ENCODE assay signal across 11 mouse cellular contexts in genomic region chr1:66820241-66820640, GRCm38 (mm10). TPM values are rescaled to one million over a fixed set of nuclear protein-coding genes. Genes with fewer than 3 reads are reported as not detected.
DNase-seq lines count a peak whose midpoint lies in the region; ATAC-seq lines count a peak whose summit lies in the region.
"Had no signal": no experiment of that assay in that cellular context is flagged by ENCODE, and none has a peak within 500 bp of the region (broad histone marks: within the 10 kb centered on the region; RNA-seq: fewer than 3 reads in every experiment).

No protein-coding gene starts in this region.

- no peaks in the 10 kb centered on the region for H3K27me3 ChIP-seq in forebrain, embryonic 11.5 days (ENCODE audit: control insufficient read depth, insufficient read depth, low read length)
- peaks cover 30% of the 10 kb centered on the region for H3K27me3 ChIP-seq in forebrain, embryonic 10.5 days (ENCODE audit: poor library complexity, severe bottlenecking)
- H3K27me3 ChIP-seq in lung, embryonic 15.5 days = no peaks in the 10 kb centered on the region
- H3K27me3 ChIP-seq in midbrain, embryonic 16.5 days (ENCODE audit: control insufficient read depth, insufficient read depth, low read depth, low read length) = no peaks in the 10 kb centered on the region

- H3K4me1 ChIP-seq in forebrain, embryonic 11.5 days (replicated peaks; ENCODE audit: control insufficient read depth, insufficient read depth, low read length) = peaks cover 6% of the 10 kb centered on the region; the same call in 1 of the 2 replicates
- peaks cover 13% of the 10 kb centered on the region for H3K4me1 ChIP-seq in forebrain, embryonic 10.5 days
- H3K4me1 ChIP-seq in lung, embryonic 15.5 days = peaks cover 8% of the 10 kb centered on the region
- peaks cover 16% of the 10 kb centered on the region for H3K4me1 ChIP-seq in midbrain, embryonic 16.5 days (ENCODE audit: control insufficient read depth, insufficient read depth, low read length)

- 38% methylated on average over 7 of the region's 7 CpGs for WGBS in forebrain, embryonic 11.5 days
- WGBS in forebrain, embryonic 10.5 days = 53% methylated on average over 7 of the region's 7 CpGs
- 12% methylated on average over 7 of the region's 7 CpGs for WGBS in lung, embryonic 15.5 days
- 12% methylated on average over 7 of the region's 7 CpGs for WGBS in midbrain, embryonic 16.5 days

- H3K4me3 ChIP-seq in forebrain, embryonic 11.5 days (ENCODE audit: low read depth, low read length) = no peak overlapping the region
- no peak overlapping the region for H3K4me3 ChIP-seq in forebrain, embryonic 10.5 days
- no peak overlapping the region for H3K4me3 ChIP-seq in lung, embryonic 15.5 days
- no peak overlapping the region; the same call in 1 of the 2 replicates for H3K4me3 ChIP-seq in midbrain, embryonic 16.5 days (ENCODE audit: low read depth, low read length)
- H3K4me3 ChIP-seq: liver, embryonic 15.5 days had no signal

- no peak for ATAC-seq in forebrain, embryonic 11.5 days (replicated peaks; ENCODE audit: low FRiP score)
- no peak for ATAC-seq in lung, embryonic 15.5 days (ENCODE audit: borderline replicate concordance, extremely low read depth, low FRiP score, low TSS enrichment)
- no peak for ATAC-seq in midbrain, embryonic 16.5 days
- no peak for ATAC-seq in monocyte, adult 5-6 weeks (replicated peaks; ENCODE audit: insufficient number of reproducible peaks, low FRiP score, low TSS enrichment, poor library complexity, severe bottlenecking)

- no peak for DNase-seq in forebrain, embryonic 11.5 days (ENCODE audit: low spot score)
- DNase-seq in forebrain, embryonic 10.5 days (ENCODE audit: extremely low spot score, low spot score) = no peak
- DNase-seq in kidney, postnatal 36 days = peak; percentile 45 to 49
- DNase-seq in kidney, postnatal 4 days = no peak
- no peak for DNase-seq in spleen, adult 12 weeks (ENCODE audit: low spot score)
- DNase-seq: cerebellum, adult 8-10 months; gastrocnemius, postnatal 25 days had no signal

- peak overlapping the region; percentile 12; the same call in 1 of the 2 replicates for H3K9ac ChIP-seq in forebrain, embryonic 11.5 days (ENCODE audit: low read length)
- no peak overlapping the region for H3K9ac ChIP-seq in lung, embryonic 15.5 days
- H3K9ac ChIP-seq in midbrain, embryonic 16.5 days (ENCODE audit: low read depth, low read length) = peak overlapping the region; percentile 40; the same call in 1 of the 2 replicates
- H3K9ac ChIP-seq: liver, embryonic 15.5 days had no signal

- no peak overlapping the region for H3K27ac ChIP-seq in forebrain, embryonic 11.5 days (ENCODE audit: low read depth, low read length)
- no peak overlapping the region for H3K27ac ChIP-seq in forebrain, embryonic 10.5 days
- H3K27ac ChIP-seq in lung, embryonic 15.5 days = 0 out of 2 replicates have a peak overlapping the region, but pooled peaks have one; percentile 24
- peak overlapping the region; percentile 5; the same call in 1 of the 2 replicates for H3K27ac ChIP-seq in midbrain, embryonic 16.5 days (ENCODE audit: low read length)
- H3K27ac ChIP-seq: liver, embryonic 15.5 days had no signal

- no peaks in the 10 kb centered on the region for H3K36me3 ChIP-seq in forebrain, embryonic 11.5 days (ENCODE audit: control insufficient read depth, insufficient read depth, low read length)
- H3K36me3 ChIP-seq in forebrain, embryonic 10.5 days (replicated peaks) = no peaks in the 10 kb centered on the region
- H3K36me3 ChIP-seq in lung, embryonic 15.5 days = no peaks in the 10 kb centered on the region
- H3K36me3 ChIP-seq in midbrain, embryonic 16.5 days (ENCODE audit: control insufficient read depth, insufficient read depth, low read length) = no peaks in the 10 kb centered on the region
- H3K36me3 ChIP-seq: liver, embryonic 15.5 days had no signal

- no peak overlapping the region for H3K4me2 ChIP-seq in forebrain, embryonic 11.5 days (ENCODE audit: low read depth, low read length, severe bottlenecking)
- no peak overlapping the region for H3K4me2 ChIP-seq in lung, embryonic 15.5 days
- H3K4me2 ChIP-seq in midbrain, embryonic 16.5 days (ENCODE audit: low read length) = peak overlapping the region; percentile 27; the same call in 1 of the 2 replicates
- H3K4me2 ChIP-seq: liver, embryonic 15.5 days had no signal

- H3K9me3 ChIP-seq in forebrain, embryonic 11.5 days (ENCODE audit: control insufficient read depth, low read length) = no peaks in the 10 kb centered on the region
- H3K9me3 ChIP-seq in forebrain, embryonic 10.5 days = no peaks in the 10 kb centered on the region
- no peaks in the 10 kb centered on the region for H3K9me3 ChIP-seq in lung, embryonic 15.5 days
- no peaks in the 10 kb centered on the region for H3K9me3 ChIP-seq in midbrain, embryonic 16.5 days (replicated peaks; ENCODE audit: control insufficient read depth, low read length, poor library complexity, severe bottlenecking)
- H3K9me3 ChIP-seq: liver, embryonic 15.5 days had no signal

RNA-seq across cellular contexts. Expression of gene Kansl1l, which starts 2.9 kb away (rescaled TPM):
- 9.6 and 9.9 TPM in 2 replicates for polyA plus RNA-seq in forebrain, embryonic 11.5 days (2014; fragmentation: Nextera tagmentation; extraction: Ambion mirVana)
- 6.2 and 7.1 TPM in 2 replicates for polyA plus RNA-seq in forebrain, embryonic 10.5 days (2016; fragmentation: Nextera tagmentation; extraction: Ambion mirVana)
- polyA plus RNA-seq in lung, embryonic 15.5 days (2015; fragmentation: Nextera tagmentation; extraction: Ambion mirVana) = 20.4 and 23.2 TPM in 2 replicates
- polyA plus RNA-seq in midbrain, embryonic 16.5 days (2015; fragmentation: Nextera tagmentation; extraction: Ambion mirVana) = 9.4 and 10.7 TPM in 2 replicates
- total RNA-seq in monocyte, adult 5-6 weeks (2017) = 15.6 to 25.1 TPM (median 23.7 TPM) in 3 replicates

RNA-seq across cellular contexts. Expression of gene Acadl, which starts 42.8 kb away (rescaled TPM):
- 48.9 and 52.2 TPM in 2 replicates for polyA plus RNA-seq in forebrain, embryonic 11.5 days (2014; fragmentation: Nextera tagmentation; extraction: Ambion mirVana)
- polyA plus RNA-seq in forebrain, embryonic 10.5 days (2016; fragmentation: Nextera tagmentation; extraction: Ambion mirVana) = 40.2 and 40.8 TPM in 2 replicates
- 179 and 185 TPM in 2 replicates for polyA plus RNA-seq in lung, embryonic 15.5 days (2015; fragmentation: Nextera tagmentation; extraction: Ambion mirVana)
- polyA plus RNA-seq in midbrain, embryonic 16.5 days (2015; fragmentation: Nextera tagmentation; extraction: Ambion mirVana) = 36.3 and 42.7 TPM in 2 replicates
- 28.7 to 44.7 TPM (median 42.2 TPM) in 3 replicates for total RNA-seq in monocyte, adult 5-6 weeks (2017)

Comparison
In these comparisons a context has a peak if more than half of its experiments do, and no peak if none do; other contexts are left out.
1. DNase-seq: peak in kidney, postnatal 36 days (2 of 2); none in forebrain, embryonic 11.5 days (single experiment), forebrain, embryonic 10.5 days (single experiment), kidney, postnatal 4 days (0 of 2) and spleen, adult 12 weeks (single experiment).
2. H3K27ac ChIP-seq: peak in lung, embryonic 15.5 days (single experiment) and midbrain, embryonic 16.5 days (single experiment); none in forebrain, embryonic 11.5 days (single experiment) and forebrain, embryonic 10.5 days (single experiment).